Mouse (Mus musculus) thymus, adult 2 months (tissue): ENCODE data around the gene Enpep.

Experiments used
- CTCF ChIP-seq: fragments of 200-500 bp; IDR thresholded peaks from 2 replicates; pipeline ENCODE4 v1.5.1; 2012; ENCODE audit warnings: mild to moderate bottlenecking, control low read depth, low read length, moderate library complexity, borderline replicate concordance; ENCODE audit not compliant: control insufficient read depth, poor library complexity, insufficient read depth; ENCODE audit errors: extremely low read depth
- POLR2A ChIP-seq: fragments of 200-500 bp; IDR thresholded peaks from 2 replicates; pipeline ENCODE4 v1.6.1; 2012; ENCODE audit warnings: mild to moderate bottlenecking, low read length, control low read depth, moderate library complexity; ENCODE audit not compliant: control insufficient read depth, poor library complexity, insufficient read depth; ENCODE audit errors: extremely low read depth

GRCm38 (mm10) chr3:129238664-129239258, 93.8 kb downstream of the Enpep start:
- no peak for TF ChIP-seq CTCF
- TF ChIP-seq POLR2A: no peak
